In the genomic region with DNA sequence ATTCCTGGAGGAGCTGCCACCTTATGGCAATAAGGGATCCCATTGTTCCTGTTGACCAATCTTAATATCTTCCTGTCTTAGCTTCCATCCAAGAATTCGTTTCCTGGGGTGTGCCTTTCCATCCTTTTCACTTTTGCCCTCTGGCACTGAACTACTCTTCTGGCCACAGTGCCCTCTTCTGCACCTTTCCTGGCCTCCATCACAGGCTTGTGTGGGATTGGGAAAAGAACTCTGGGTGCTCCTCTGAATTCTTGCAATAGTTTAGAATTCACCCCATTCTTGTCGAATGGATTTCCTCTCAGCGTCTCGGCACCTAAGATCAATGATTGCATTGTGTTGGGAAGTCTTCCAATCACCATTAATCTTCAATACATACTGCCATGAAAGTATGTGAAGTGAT, we compare ENCODE assay signal across 9 mouse cellular contexts. TPM values are rescaled to one million over a fixed set of nuclear protein-coding genes. Genes with fewer than 3 reads are reported as not detected.
DNase-seq lines count a peak whose midpoint lies in the region; ATAC-seq and TF ChIP-seq lines count a peak whose summit lies in the region.
"Had no signal": no experiment of that assay in that cellular context is flagged by ENCODE, and none has a peak within 500 bp of the region (broad histone marks: within the 10 kb centered on the region; RNA-seq: fewer than 3 reads in every experiment).

No protein-coding gene starts in this region.

- H3K27ac ChIP-seq in forebrain, postnatal 0 days (ENCODE audit: low read depth, low read length): no peak overlapping the region
- H3K27ac ChIP-seq in liver, embryonic 16.5 days (ENCODE audit: low read length): peak overlapping the region; percentile 87; the same call in 1 of the 2 replicates

- DNase-seq in 3134 (ENCODE audit: extremely low read depth, insufficient read length, low spot score): peak; percentile 26
- no peak for DNase-seq in forebrain, postnatal 0 days
- no peak for DNase-seq in layer of hippocampus, adult 9-11 months
- DNase-seq in urinary bladder, postnatal 10 days (ENCODE audit: low spot score): no peak

- H3K9me3 ChIP-seq in erythroblast, embryonic 14.5 days (ENCODE audit: control insufficient read depth, low read length): no peaks in the 10 kb centered on the region
- no peaks in the 10 kb centered on the region for H3K9me3 ChIP-seq in forebrain, postnatal 0 days (ENCODE audit: low read length)
- H3K9me3 ChIP-seq in liver, embryonic 16.5 days (replicated peaks; ENCODE audit: control insufficient read depth, low read length): no peaks in the 10 kb centered on the region

- peak overlapping the region; percentile 69 for H3K4me3 ChIP-seq in erythroblast, embryonic 14.5 days (replicated peaks)
- no peak overlapping the region; the same call in 1 of the 2 replicates for H3K4me3 ChIP-seq in forebrain, postnatal 0 days (ENCODE audit: low read depth, low read length)
- peak overlapping the region; percentile 88 for H3K4me3 ChIP-seq in liver, embryonic 16.5 days (ENCODE audit: low read depth, low read length)

- 32% methylated on average over 4 of the region's 4 CpGs for WGBS in forebrain, postnatal 0 days
- WGBS in liver, embryonic 16.5 days (ENCODE audit: insufficient replicate concordance): 42% methylated on average over 4 of the region's 4 CpGs

- peaks cover 45% of the 10 kb centered on the region for H3K4me1 ChIP-seq in erythroblast, embryonic 14.5 days (ENCODE audit: control insufficient read depth)
- peaks cover 12% of the 10 kb centered on the region for H3K4me1 ChIP-seq in forebrain, postnatal 0 days (ENCODE audit: insufficient read depth)
- H3K4me1 ChIP-seq in liver, embryonic 16.5 days (ENCODE audit: control insufficient read depth, low read depth, low read length): peaks cover 12% of the 10 kb centered on the region

- ATAC-seq in erythroblast, adult 5-6 weeks (replicated peaks; ENCODE audit: low FRiP score, poor library complexity, severe bottlenecking): no peak
- ATAC-seq in forebrain, postnatal 0 days: no peak
- ATAC-seq in liver, embryonic 16.5 days (ENCODE audit: low read depth): no peak
- ATAC-seq in cerebellum, adult (ENCODE audit: insufficient number of reproducible peaks, low FRiP score, low TSS enrichment): no peak

- H3K27me3 ChIP-seq in erythroblast, embryonic 14.5 days (ENCODE audit: control insufficient read depth): no peaks in the 10 kb centered on the region
- H3K27me3 ChIP-seq in forebrain, postnatal 0 days (ENCODE audit: insufficient read depth, low read length): no peaks in the 10 kb centered on the region
- no peaks in the 10 kb centered on the region for H3K27me3 ChIP-seq in liver, embryonic 16.5 days (ENCODE audit: control insufficient read depth, insufficient read depth, low read depth, low read length)

- no peak overlapping the region for H3K9ac ChIP-seq in forebrain, postnatal 0 days
- peak overlapping the region; percentile 83 for H3K9ac ChIP-seq in liver, embryonic 16.5 days (ENCODE audit: low read depth, low read length)

- TF ChIP-seq CTCF in forebrain, postnatal 0 days (IDR thresholded peaks at IDR 0.05; ENCODE audit: low read depth): no peak

- peak overlapping the region; percentile 75 for H3K4me2 ChIP-seq in forebrain, postnatal 0 days (ENCODE audit: low read depth)
- H3K4me2 ChIP-seq in liver, embryonic 16.5 days (ENCODE audit: low read depth, low read length): peak overlapping the region; percentile 98

- H3K36me3 ChIP-seq in erythroblast, embryonic 14.5 days (ENCODE audit: control insufficient read depth): no peaks in the 10 kb centered on the region
- no peaks in the 10 kb centered on the region for H3K36me3 ChIP-seq in forebrain, postnatal 0 days (ENCODE audit: insufficient read depth)
- no peaks in the 10 kb centered on the region for H3K36me3 ChIP-seq in liver, embryonic 16.5 days (ENCODE audit: control insufficient read depth, insufficient read depth)

RNA-seq across cellular contexts. Expression of a gene that starts 11.3 kb away (rescaled TPM):
- not detected in 2 replicates for polyA plus RNA-seq in erythroblast, embryonic 14.5 days (2012)
- not detected in 2 replicates for total RNA-seq in erythroblast, adult 5-6 weeks (2015; ENCODE audit: low replicate concordance)
- total RNA-seq in erythroblast, adult 5-6 weeks (2017; ENCODE audit: low replicate concordance): not detected in 2 replicates
- not detected in 2 replicates for total RNA-seq in forebrain, postnatal 0 days (2014; rRNA removed)
- polyA plus RNA-seq in forebrain, postnatal 0 days (2015; fragmentation: Nextera tagmentation; extraction: Ambion mirVana): not detected in 2 replicates
- not detected in 2 replicates for polyA plus RNA-seq in liver, embryonic 16.5 days (2015; fragmentation: Nextera tagmentation; extraction: Ambion mirVana)
- total RNA-seq: neutrophil, adult 5-6 weeks had no signal

RNA-seq across cellular contexts. Expression of a gene that starts 49.1 kb away (rescaled TPM):
- 0.29 and 0.41 TPM in 2 replicates for polyA plus RNA-seq in erythroblast, embryonic 14.5 days (2012)
- 5.2 and 7.1 TPM in 2 replicates for total RNA-seq in erythroblast, adult 5-6 weeks (2015; ENCODE audit: low replicate concordance)
- 4.5 and 26.4 TPM in 2 replicates for total RNA-seq in erythroblast, adult 5-6 weeks (2017; ENCODE audit: low replicate concordance)
- total RNA-seq in forebrain, postnatal 0 days (2014; rRNA removed): 162 and 200 TPM in 2 replicates
- 14.7 and 16.5 TPM in 2 replicates for polyA plus RNA-seq in forebrain, postnatal 0 days (2015; fragmentation: Nextera tagmentation; extraction: Ambion mirVana)
- polyA plus RNA-seq in liver, embryonic 16.5 days (2015; fragmentation: Nextera tagmentation; extraction: Ambion mirVana): 6.0 and 6.7 TPM in 2 replicates

RNA-seq across cellular contexts. Expression of a gene that starts 49.2 kb away (rescaled TPM):
- polyA plus RNA-seq in erythroblast, embryonic 14.5 days (2012): 0.05 and 0.15 TPM in 2 replicates
- 0.58 and 3.8 TPM in 2 replicates for total RNA-seq in erythroblast, adult 5-6 weeks (2015; ENCODE audit: low replicate concordance)
- 0.56 and 6.1 TPM in 2 replicates for total RNA-seq in erythroblast, adult 5-6 weeks (2017; ENCODE audit: low replicate concordance)
- 24.8 and 26.1 TPM in 2 replicates for total RNA-seq in forebrain, postnatal 0 days (2014; rRNA removed)
- polyA plus RNA-seq in forebrain, postnatal 0 days (2015; fragmentation: Nextera tagmentation; extraction: Ambion mirVana): 29.0 and 30.1 TPM in 2 replicates
- 7.7 and 7.9 TPM in 2 replicates for polyA plus RNA-seq in liver, embryonic 16.5 days (2015; fragmentation: Nextera tagmentation; extraction: Ambion mirVana)
